ENCODE assay signal across 18 mouse cellular contexts in the genomic region with DNA sequence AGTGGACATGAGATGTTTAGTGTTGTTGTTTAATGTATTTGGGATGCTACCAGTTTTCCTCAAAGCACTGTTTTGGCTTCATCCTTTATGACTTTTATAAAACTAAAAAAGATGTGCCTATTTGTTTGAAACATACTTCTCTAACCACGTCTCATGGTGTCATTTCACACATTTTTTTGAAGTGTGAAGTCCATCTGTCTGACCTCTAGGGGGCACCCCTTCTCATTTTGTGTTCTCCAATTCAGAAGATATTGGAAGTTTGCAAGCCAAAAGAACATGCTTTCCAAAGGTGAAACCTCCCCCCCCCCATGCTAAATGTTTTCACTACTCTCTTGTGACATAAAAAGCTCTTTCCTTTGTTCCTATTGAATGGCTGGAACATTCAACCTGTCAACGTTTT.
DNase-seq lines count a peak whose midpoint lies in the region; ATAC-seq and TF ChIP-seq lines count a peak whose summit lies in the region.
"Had no signal": no experiment of that assay in that cellular context is flagged by ENCODE, and none has a peak within 500 bp of the region (broad histone marks: within the 10 kb centered on the region; RNA-seq: fewer than 3 reads in every experiment).

No protein-coding gene starts in this region.

- no peak overlapping the region for H3K4me3 ChIP-seq in forebrain, postnatal 0 days (ENCODE audit: low read depth, low read length)
- no peak overlapping the region for H3K4me3 ChIP-seq in forebrain, embryonic 14.5 days (ENCODE audit: low read depth, low read length)
- H3K4me3 ChIP-seq in layer of hippocampus, adult 2 months: no peak overlapping the region
- H3K4me3 ChIP-seq in E14TG2a.4 (replicated peaks; ENCODE audit: low read length): no peak overlapping the region
- H3K4me3 ChIP-seq: erythroblast, embryonic 14.5 days; heart, embryonic 13.5 days; hindbrain, embryonic 12.5 days; neural tube, embryonic 15.5 days had no signal

- H3K4me2 ChIP-seq in forebrain, postnatal 0 days (ENCODE audit: low read depth): no peak overlapping the region
- H3K4me2 ChIP-seq in forebrain, embryonic 14.5 days (ENCODE audit: low read length): no peak overlapping the region
- H3K4me2 ChIP-seq: heart, embryonic 13.5 days; hindbrain, embryonic 12.5 days; neural tube, embryonic 15.5 days had no signal

- H3K27me3 ChIP-seq in forebrain, postnatal 0 days (ENCODE audit: insufficient read depth, low read length): no peaks in the 10 kb centered on the region
- H3K27me3 ChIP-seq in forebrain, embryonic 14.5 days (replicated peaks; ENCODE audit: control insufficient read depth, insufficient read depth, low read length): no peaks in the 10 kb centered on the region
- H3K27me3 ChIP-seq in E14TG2a.4 (ENCODE audit: insufficient read depth, low read length): peaks cover 5% of the 10 kb centered on the region; the same call in 1 of the 2 replicates
- H3K27me3 ChIP-seq: heart, embryonic 13.5 days; hindbrain, embryonic 12.5 days; neural tube, embryonic 15.5 days had no signal

- H3K27ac ChIP-seq in forebrain, postnatal 0 days (ENCODE audit: low read depth, low read length): no peak overlapping the region
- no peak overlapping the region for H3K27ac ChIP-seq in forebrain, embryonic 14.5 days (ENCODE audit: low read depth, low read length)
- H3K27ac ChIP-seq in layer of hippocampus, adult 2 months: no peak overlapping the region
- H3K27ac ChIP-seq: heart, embryonic 13.5 days; hindbrain, embryonic 12.5 days; neural tube, embryonic 15.5 days had no signal

- H3K9ac ChIP-seq in forebrain, postnatal 0 days: no peak overlapping the region
- no peak overlapping the region for H3K9ac ChIP-seq in forebrain, embryonic 14.5 days (ENCODE audit: low read length)
- H3K9ac ChIP-seq: heart, embryonic 13.5 days; hindbrain, embryonic 12.5 days; neural tube, embryonic 15.5 days had no signal

- H3K36me3 ChIP-seq in forebrain, postnatal 0 days (ENCODE audit: insufficient read depth): no peaks in the 10 kb centered on the region
- H3K36me3 ChIP-seq in forebrain, embryonic 14.5 days (ENCODE audit: control insufficient read depth, insufficient read depth, low read length): no peaks in the 10 kb centered on the region
- H3K36me3 ChIP-seq in E14TG2a.4 (ENCODE audit: insufficient read depth, low read length): no peaks in the 10 kb centered on the region
- H3K36me3 ChIP-seq: heart, embryonic 13.5 days; hindbrain, embryonic 12.5 days; neural tube, embryonic 15.5 days had no signal

- no peaks in the 10 kb centered on the region for H3K9me3 ChIP-seq in forebrain, postnatal 0 days (ENCODE audit: low read length)
- H3K9me3 ChIP-seq in forebrain, embryonic 14.5 days (replicated peaks; ENCODE audit: control insufficient read depth, low read length): no peaks in the 10 kb centered on the region
- H3K9me3 ChIP-seq in E14TG2a.4 (ENCODE audit: low read length): peaks cover 15% of the 10 kb centered on the region; the same call in 1 of the 2 replicates
- H3K9me3 ChIP-seq: heart, embryonic 13.5 days; hindbrain, embryonic 12.5 days; neural tube, embryonic 15.5 days had no signal

- 49% methylated on average over 2 of the region's 2 CpGs for WGBS in forebrain, postnatal 0 days
- WGBS in forebrain, embryonic 14.5 days: 59% methylated on average over 2 of the region's 2 CpGs

- no peak for DNase-seq in forebrain, postnatal 0 days
- DNase-seq in forebrain, embryonic 14.5 days (ENCODE audit: low spot score): no peak
- DNase-seq in layer of hippocampus, adult 2 months (ENCODE audit: low spot score in 2 of 2): no peak
- DNase-seq in layer of hippocampus, adult 8-10 months (ENCODE audit: low spot score in 2 of 2): no peak
- DNase-seq in adipocyte (ENCODE audit: low spot score): peak; percentile 44
- DNase-seq in right cerebral cortex, postnatal 14 days: no peak
- DNase-seq: adrenal gland, adult 8-10 months; embryo, embryonic 11 days; gastrocnemius, postnatal 25 days; kidney, adult 18-20 months; layer of hippocampus, postnatal 36 days; right cerebral cortex, adult 18-20 months; thymus, postnatal 4 days had no signal

- 0 out of 2 replicates have a peak, but pooled peaks have one; percentile 9 for TF ChIP-seq CTCF in forebrain, postnatal 0 days (IDR thresholded peaks at IDR 0.05; ENCODE audit: low read depth)
- peak; percentile 69 for TF ChIP-seq CTCF in layer of hippocampus, adult 2 months (conservative IDR thresholded peaks at IDR 0.05)
- peak; percentile 38 for TF ChIP-seq CTCF in E14TG2a.4 (conservative IDR thresholded peaks at IDR 0.05; ENCODE audit: low read length)

- no peaks in the 10 kb centered on the region for H3K4me1 ChIP-seq in forebrain, postnatal 0 days (ENCODE audit: insufficient read depth)
- no peaks in the 10 kb centered on the region for H3K4me1 ChIP-seq in forebrain, embryonic 14.5 days (ENCODE audit: control insufficient read depth, insufficient read depth, low read length)
- H3K4me1 ChIP-seq in E14TG2a.4 (replicated peaks; ENCODE audit: low read depth, low read length): peaks cover 13% of the 10 kb centered on the region
- H3K4me1 ChIP-seq: heart, embryonic 13.5 days; hindbrain, embryonic 12.5 days; neural tube, embryonic 15.5 days had no signal

- no peak for ATAC-seq in forebrain, postnatal 0 days
- ATAC-seq in forebrain, embryonic 14.5 days: no peak

Comparison
In these comparisons a context has a peak if more than half of its experiments do, and no peak if none do; other contexts are left out.
1. CTCF ChIP-seq: peak in every context shown above with its lines; median percentile 69 in layer of hippocampus, adult 2 months; 38 in E14TG2a.4; 9 in forebrain, postnatal 0 days.